Mouse (Mus musculus) E14TG2a.4 (cell line): ENCODE measurements at regions not wholly inside any gene's neighbourhood (a gene's known extent, or its start where the extent isn't known, plus 50 kb on each side); places are given as distances from the start of the nearest gene placed in this dataset.

Experiments
- H3K27me3 ChIP-seq: 2 replicates; pipeline ENCODE4 v1.6.1; 2014; ENCODE audit warnings: low read length, control low read depth; ENCODE audit not compliant: insufficient read depth
- H3K36me3 ChIP-seq: 2 replicates; pipeline ENCODE4 v1.6.1; 2014; ENCODE audit warnings: low read length, control low read depth; ENCODE audit not compliant: insufficient read depth
- H3K4me1 ChIP-seq: replicated peaks from 2 replicates; pipeline ENCODE4 v1.6.1; 2014; ENCODE audit warnings: low read depth, low read length, control low read depth
- H3K4me3 ChIP-seq: replicated peaks from 2 replicates; pipeline ENCODE4 v1.5.1; 2014; ENCODE audit warnings: mild to moderate bottlenecking, low read length
- H3K9me3 ChIP-seq: 2 replicates; pipeline ENCODE4 v1.6.1; 2014; ENCODE audit warnings: low read length, control low read depth
- CTCF ChIP-seq: conservative IDR thresholded peaks from 2 replicates; pipeline ENCODE4 v1.5.1; 2014; ENCODE audit warnings: low read length
- NANOG ChIP-seq: IDR thresholded peaks from 2 replicates; pipeline ENCODE4 v1.6.1; 2014; ENCODE audit warnings: borderline replicate concordance, low read length, mixed read lengths
- POU5F1 ChIP-seq: IDR thresholded peaks from 2 replicates; pipeline ENCODE4 v1.6.1; 2014; ENCODE audit warnings: low read length, borderline replicate concordance

DNA sequence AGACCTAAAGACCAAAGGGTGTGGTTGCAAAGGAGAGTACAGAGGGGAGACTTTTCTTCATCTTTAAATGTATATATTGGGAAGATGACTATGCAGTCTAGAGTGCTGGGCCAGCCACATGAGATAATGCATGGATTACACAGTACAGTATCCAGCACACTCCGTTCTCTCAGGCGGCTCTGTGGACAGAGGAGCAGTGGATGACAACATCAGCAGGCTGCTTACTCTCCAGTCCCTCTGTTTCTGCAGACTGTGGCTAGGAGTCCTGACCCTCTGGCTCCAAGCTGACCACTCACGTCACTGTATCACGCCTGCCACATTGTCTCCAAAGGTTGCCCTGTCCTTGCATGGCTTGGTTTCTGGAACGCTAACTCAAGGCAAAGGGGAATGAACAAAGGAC is 97.2 kb upstream of the Nfe2l3 start:
- TF ChIP-seq CTCF (no peak), POU5F1 (no peak), NANOG (no peak)
- Histone ChIP-seq H3K4me3 (no peak overlapping the region), H3K36me3 (no peaks in the 10 kb centered on the region), H3K9me3 (no peaks in the 10 kb centered on the region), H3K27me3 (0 out of 2 replicates have a peak, but pooled peaks cover 4% of the 10 kb centered on the region), H3K4me1 (no peaks in the 10 kb centered on the region; the same call in 1 of the 2 replicates)

DNA sequence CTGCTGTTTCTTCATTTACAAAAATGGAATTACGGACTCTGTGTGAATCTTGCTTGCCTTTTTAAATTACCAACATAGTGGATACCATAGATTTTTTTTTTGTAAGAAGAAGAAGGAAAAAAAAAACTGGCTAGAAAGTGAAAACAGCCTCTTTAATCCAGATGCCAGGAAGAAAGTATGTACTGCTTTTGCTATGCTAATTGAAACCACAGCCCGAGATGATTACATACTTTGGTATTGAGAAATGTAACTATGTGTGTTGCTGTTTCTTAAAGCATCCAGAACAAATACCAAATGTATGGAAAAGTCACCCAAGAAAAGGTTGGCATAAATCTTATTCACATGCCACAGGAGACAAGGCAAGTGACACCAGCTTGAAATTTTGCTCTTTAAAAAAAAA is 93.2 kb upstream of the Nfe2l3 start:
- TF ChIP-seq POU5F1 (no peak), CTCF (no peak), NANOG (no peak)
- H3K4me1 ChIP-seq: no peaks in the 10 kb centered on the region; the same call in 1 of the 2 replicates

DNA sequence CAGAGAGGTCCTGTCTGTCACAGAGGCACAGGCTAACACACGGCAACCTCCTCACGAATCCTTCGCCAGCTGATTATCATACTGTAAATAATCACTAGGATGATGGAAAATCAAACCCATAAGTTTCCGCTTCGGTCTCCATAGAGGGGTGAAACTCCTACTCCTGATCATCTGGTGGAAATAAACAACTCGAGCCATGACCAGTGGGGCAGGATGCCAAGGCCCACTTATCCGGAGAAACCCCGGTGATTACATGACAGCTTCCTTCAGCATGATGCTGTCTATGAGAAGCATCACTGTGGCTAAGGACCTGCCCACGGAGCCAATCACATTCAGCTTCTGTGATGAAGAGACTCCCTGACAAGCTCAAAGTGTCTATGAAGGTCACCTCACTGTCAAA is 84.7 kb upstream of the Nfe2l3 start:
- no peaks in the 10 kb centered on the region for H3K36me3 ChIP-seq
- no peaks in the 10 kb centered on the region for H3K4me1 ChIP-seq
- TF ChIP-seq CTCF: no peak
- TF ChIP-seq POU5F1: no peak
- TF ChIP-seq NANOG: no peak
- H3K9me3 ChIP-seq: no peaks in the 10 kb centered on the region
- H3K4me3 ChIP-seq: no peak overlapping the region
- H3K27me3 ChIP-seq: no peaks in the 10 kb centered on the region; the same call in 1 of the 2 replicates

More for the DNA sequence above, 93.2 kb upstream of the Nfe2l3 start:
- no peak overlapping the region for H3K4me3 ChIP-seq
- no peaks in the 10 kb centered on the region for H3K36me3 ChIP-seq
- no peaks in the 10 kb centered on the region for H3K9me3 ChIP-seq
- no peaks in the 10 kb centered on the region for H3K27me3 ChIP-seq

DNA sequence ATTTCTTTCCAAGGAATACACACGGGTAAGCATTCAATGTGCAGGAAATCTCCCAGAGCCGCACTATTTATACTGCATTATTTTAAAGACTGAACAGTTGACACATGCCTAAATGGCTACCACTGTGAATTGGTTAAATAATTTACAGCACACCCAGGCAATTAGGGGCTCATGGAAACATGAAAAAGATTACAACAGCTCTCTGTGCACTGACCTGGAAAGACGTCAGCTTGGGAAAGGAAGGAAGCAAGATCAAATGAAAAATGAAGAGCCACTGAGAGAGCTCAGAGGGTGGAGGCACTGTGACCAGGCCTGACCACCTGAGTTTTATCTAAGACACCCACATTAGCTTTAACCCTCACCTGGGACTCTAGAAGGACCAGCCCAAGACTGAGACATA is 82.7 kb upstream of the Nfe2l3 start:
- Histone ChIP-seq H3K4me3 (no peak overlapping the region), H3K4me1 (no peaks in the 10 kb centered on the region), H3K9me3 (no peaks in the 10 kb centered on the region), H3K27me3 (no peaks in the 10 kb centered on the region; the same call in 1 of the 2 replicates), H3K36me3 (no peaks in the 10 kb centered on the region)
- TF ChIP-seq CTCF: no peak
- no peak for TF ChIP-seq NANOG
- TF ChIP-seq POU5F1: no peak

DNA sequence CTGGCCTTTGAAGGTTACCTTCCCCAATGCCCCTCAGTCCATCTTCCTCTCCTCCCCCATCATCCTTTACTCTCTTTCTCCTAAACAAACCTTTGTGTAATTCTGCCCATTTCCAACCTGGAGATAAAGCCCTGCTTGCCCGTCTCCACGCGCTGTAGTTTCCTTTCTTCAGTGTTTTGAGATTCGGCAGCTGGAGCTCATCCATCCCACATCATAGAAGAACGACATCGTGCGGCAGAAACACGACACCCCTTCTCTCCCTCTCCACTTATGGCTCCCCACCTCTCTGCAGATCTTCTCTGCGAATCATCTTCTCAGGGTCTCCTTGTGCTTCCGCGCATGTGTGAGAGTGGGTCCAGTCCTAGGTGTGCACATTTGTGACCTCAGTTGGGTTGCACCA is 77.4 kb upstream of the Nfe2l3 start:
- H3K27me3 ChIP-seq: no peaks in the 10 kb centered on the region; the same call in 1 of the 2 replicates
- no peak overlapping the region for H3K4me3 ChIP-seq
- no peaks in the 10 kb centered on the region for H3K36me3 ChIP-seq
- no peaks in the 10 kb centered on the region for H3K4me1 ChIP-seq
- H3K9me3 ChIP-seq: no peaks in the 10 kb centered on the region
- TF ChIP-seq POU5F1: no peak
- no peak for TF ChIP-seq CTCF
- no peak for TF ChIP-seq NANOG

DNA sequence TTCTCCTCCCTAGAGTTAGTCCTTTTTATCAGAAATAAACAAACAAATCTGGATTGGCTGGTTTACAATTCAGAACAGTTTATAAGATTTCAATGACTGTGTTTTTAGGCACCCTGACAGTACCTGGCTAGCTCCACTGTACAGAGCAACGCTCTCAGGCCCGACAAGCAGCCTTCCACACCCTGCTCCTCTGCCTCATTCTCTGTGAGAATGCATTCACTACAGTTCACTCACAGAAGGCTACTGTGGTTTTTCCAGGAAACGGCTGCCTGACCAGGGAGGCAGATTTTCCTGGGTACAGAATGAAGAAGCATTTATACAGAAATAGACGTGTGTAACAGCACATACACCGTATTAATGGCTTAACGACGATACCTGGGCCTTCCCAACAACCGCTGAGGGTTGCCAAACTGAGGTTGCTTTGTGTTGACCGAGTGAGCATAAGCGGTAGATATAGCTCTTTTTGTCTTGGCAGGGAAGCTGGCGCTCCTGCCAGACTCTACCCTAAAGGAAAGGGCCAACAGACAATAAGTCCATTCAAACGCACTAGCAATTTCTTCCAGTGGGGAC is 70.8 kb upstream of the Nfe2l3 start:
- Histone ChIP-seq H3K4me3 (no peak overlapping the region), H3K4me1 (peaks cover 10% of the 10 kb centered on the region), H3K27me3 (peaks cover 9% of the 10 kb centered on the region), H3K9me3 (no peaks in the 10 kb centered on the region), H3K36me3 (no peaks in the 10 kb centered on the region)
- TF ChIP-seq CTCF: no peak
- TF ChIP-seq POU5F1: no peak
- no peak for TF ChIP-seq NANOG

DNA sequence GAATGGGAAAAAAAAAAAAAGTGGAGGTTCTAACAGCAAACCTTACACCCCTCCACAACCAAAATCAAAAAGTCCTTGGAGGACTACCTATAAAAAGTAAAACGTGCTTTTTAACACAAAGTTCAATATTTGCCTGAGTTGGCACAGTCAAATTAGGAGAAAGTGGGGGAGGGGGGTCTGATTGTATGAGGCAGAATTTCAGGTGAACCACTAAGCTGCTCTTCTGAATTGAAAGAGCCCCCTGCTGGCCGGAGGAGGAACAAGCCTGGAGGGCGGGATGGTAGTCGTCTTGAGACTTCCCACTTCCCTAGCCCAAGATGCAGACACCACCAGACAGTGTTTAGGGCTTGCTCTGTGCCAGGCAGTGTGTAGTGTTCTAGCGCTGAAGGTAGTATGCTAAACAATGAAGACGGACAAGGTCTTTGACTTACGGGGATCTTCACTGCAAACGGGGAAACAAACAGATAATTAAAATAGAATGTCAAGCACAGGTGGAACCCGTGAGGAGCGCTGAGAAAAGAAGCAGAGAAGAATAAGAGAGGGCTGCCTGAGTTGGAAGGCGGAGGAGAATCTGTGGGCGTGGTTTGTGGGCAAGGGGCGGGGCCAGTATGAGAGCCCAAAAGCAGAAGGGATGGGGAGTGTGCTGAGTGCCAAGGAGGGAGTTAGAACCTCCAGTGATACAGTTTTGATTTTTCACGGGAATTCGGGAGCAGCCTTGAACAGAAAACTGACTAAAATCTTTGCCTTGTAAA is 69.8 kb upstream of the Nfe2l3 start:
- H3K36me3 ChIP-seq: no peaks in the 10 kb centered on the region
- no peaks in the 10 kb centered on the region for H3K9me3 ChIP-seq
- H3K4me3 ChIP-seq: peak overlapping the region; percentile 71
- peaks cover 9% of the 10 kb centered on the region for H3K27me3 ChIP-seq
- TF ChIP-seq CTCF (peak; percentile 90), NANOG (no peak), POU5F1 (no peak)
- peaks cover 14% of the 10 kb centered on the region for H3K4me1 ChIP-seq

DNA sequence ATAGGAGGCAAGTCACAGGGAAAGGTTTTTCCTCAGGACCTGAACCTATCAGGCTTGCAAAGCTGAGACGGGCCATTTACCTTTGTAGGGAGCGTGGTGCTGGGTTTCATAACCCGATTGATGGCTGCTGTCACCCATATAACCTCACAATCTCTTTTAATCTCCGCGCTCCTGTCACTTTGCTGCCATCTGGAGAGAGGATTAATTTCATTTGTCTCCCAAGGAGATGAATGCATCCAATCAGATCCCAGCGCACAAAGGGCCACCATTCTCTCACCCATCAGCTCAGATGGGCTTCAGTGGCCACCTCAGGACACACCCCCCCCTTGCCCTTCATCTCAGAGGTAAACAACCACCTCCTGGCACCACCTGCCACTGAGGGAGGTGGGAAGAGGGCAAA is 67.7 kb upstream of the Nfe2l3 start:
- H3K4me1 ChIP-seq: peaks cover 19% of the 10 kb centered on the region
- no peaks in the 10 kb centered on the region for H3K9me3 ChIP-seq
- H3K27me3 ChIP-seq: peaks cover 16% of the 10 kb centered on the region
- TF ChIP-seq CTCF: no peak
- TF ChIP-seq POU5F1: no peak
- no peak for TF ChIP-seq NANOG
- H3K4me3 ChIP-seq: no peak overlapping the region
- H3K36me3 ChIP-seq: no peaks in the 10 kb centered on the region
